Mouse (Mus musculus) C2C12 (cell line): ENCODE measurements around the gene Wdr19.
"Not testable (repeated sequence)": the region's sequence is repeated elsewhere in the genome, so short reads cannot be mapped to it uniquely, and the experiment has no call there.

Experiments used
- CTCF ChIP-seq: IDR thresholded peaks from one replicate; pipeline ENCODE4 v1.5.1; 2011; ENCODE audit not compliant: control insufficient read depth, insufficient read depth, insufficient read length
- USF1 ChIP-seq: IDR thresholded peaks from one replicate; pipeline ENCODE4 v1.6.1; 2011; ENCODE audit warnings: low read depth, mild to moderate bottlenecking, control low read depth, moderate library complexity

DNA sequence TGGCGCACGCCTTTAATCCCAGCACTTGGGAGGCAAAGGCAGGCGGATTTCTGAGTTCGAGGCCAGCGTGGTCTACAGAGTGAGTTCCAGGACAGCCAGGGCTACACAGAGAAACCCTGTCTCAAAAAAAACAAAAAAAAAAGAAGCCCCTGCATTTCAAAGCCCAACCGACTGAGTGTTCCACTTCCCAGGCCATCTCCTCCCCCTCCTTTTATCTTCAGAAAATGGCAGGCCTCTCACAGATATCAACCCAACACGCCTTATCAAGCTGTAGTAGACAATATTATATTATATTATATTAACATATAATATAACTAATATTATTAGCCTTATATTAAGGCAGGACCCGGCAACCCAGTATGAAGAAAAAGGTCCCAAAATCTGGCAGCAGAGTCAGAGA, 89.5 kb downstream of the Wdr19 start:
- not testable (repeated sequence) for TF ChIP-seq CTCF, USF1
